Mouse (Mus musculus): Measurements from ENCODE around the gene Gm45717.

Gm45717 gene

DNA sequence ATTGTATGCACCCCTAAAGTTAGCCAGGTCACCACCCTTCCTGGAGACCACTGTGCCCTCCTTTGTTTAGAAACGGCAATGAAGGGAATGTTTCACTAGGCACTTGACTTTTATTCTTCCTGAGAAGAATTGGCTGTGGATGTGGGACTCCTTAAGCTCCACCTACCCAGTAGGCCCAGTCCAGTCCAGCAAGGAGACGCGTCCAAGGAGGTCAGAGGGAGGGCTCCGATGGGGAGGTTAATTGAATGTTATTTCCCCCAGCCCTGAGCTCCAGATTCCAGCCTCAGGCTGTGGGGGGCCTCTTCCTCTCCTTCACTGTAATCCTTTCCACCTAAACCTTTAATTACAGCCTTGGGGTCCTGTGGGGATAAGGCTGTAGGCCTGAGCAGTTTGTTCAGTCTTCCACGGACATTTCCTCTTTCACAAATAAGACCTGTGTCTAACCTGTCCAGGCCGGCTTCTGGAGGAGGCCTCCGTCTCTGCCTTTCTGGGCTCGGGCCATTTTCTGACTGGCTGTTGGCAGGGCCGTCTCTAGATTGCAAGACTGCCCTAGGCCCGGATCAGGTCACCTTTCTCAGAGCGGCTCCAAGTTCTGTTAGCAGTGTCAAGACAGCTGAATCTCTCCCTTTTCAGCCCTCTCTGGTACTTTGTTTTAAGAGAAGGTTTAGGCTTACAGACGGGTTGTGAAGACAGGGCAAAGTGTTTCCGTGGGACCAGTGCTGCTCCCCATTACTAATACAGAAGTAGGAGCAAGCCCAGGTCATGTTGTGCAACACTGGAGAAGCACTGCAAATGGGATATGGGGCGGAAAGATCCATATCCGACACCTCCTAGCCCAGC lies 53.5 kb downstream of the Gm45717 start:
- DNase-seq: no peak

DNA sequence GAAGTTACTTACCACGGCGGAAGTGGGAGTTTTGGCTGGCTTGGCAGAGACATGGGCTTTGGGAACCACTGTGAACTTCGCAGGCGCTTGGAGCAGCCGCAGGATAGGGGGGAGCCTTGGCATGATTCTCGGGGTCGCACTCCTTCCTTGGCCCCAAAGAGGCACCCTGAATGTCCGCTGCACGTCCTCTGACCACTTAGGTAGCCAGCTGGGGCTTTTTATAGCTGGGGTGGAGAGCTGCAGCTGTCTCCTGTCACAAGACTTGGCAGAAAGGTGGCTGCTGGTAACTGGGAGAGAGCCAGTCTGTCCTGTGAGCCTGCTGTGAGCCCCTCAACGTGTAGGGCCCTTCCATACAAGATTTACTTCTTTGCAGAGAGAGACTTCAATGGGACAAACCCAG lies 55.5 kb downstream of the Gm45717 start, which contains the start of gene Cox8b:
Gene Cox8b, minus strand, starts transcription at position 227 of the 400 bp plus-strand sequence.
- DNase-seq: peak in 1 of 2 experiments; percentile 15

Data from cerebellum, postnatal 14 days (tissue).